Mouse (Mus musculus): ENCODE data around the gene Tesmin.

Tesmin gene

GRCm38 (mm10) chr19:3388629-3389057 lies at the start of gene Tesmin:
Gene Tesmin (plus strand): TSS chr19:3388857.
- in situ Hi-C loops (cut with MboI, MseI), result no loop called here

- in situ Hi-C loops (cut with MboI, MseI), result no loop called here
These were observed 49.5 kb upstream of the Tesmin start for GRCm38 (mm10) chr19:3339187-3339586.

- in situ Hi-C loops (cut with MboI, MseI), result no loop called here
These were observed 47.6 kb upstream of the Tesmin start for GRCm38 (mm10) chr19:3341021-3341420.

- in situ Hi-C loops (cut with MboI, MseI), result no loop called here
These were observed 44.7 kb upstream of the Tesmin start for GRCm38 (mm10) chr19:3343929-3344328.

- in situ Hi-C loops (cut with MboI, MseI), result no loop called here
These were observed 43.8 kb upstream of the Tesmin start for GRCm38 (mm10) chr19:3344636-3345544.

- in situ Hi-C loops (cut with MboI, MseI), result no loop called here
These were observed 40.9 kb upstream of the Tesmin start for GRCm38 (mm10) chr19:3347784-3348183.

- in situ Hi-C loops (cut with MboI, MseI), result no loop called here
These were observed 35.1 kb upstream of the Tesmin start for GRCm38 (mm10) chr19:3353415-3354111.

GRCm38 (mm10) chr19:3355096-3355495 lies 33.6 kb upstream of the Tesmin start:
- in situ Hi-C loops (cut with MboI, MseI), result loop anchor here in 1 of 2 experiments (5.0 kb wide), 1 partner anchor 77 kb away; no protein-coding TSS in a partner anchor

GRCm38 (mm10) chr19:3356516-3356915 lies 32.1 kb upstream of the Tesmin start:
- in situ Hi-C loops (cut with MboI, MseI), result loop anchor here in 1 of 2 experiments (5.0 kb wide), 1 partner anchor 76 kb away; no protein-coding TSS in a partner anchor

- in situ Hi-C loops (cut with MboI, MseI), result loop anchor here in 1 of 2 experiments (5.0 kb wide), 1 partner anchor 75 kb away; no protein-coding TSS in a partner anchor
These were observed 31.0 kb upstream of the Tesmin start for GRCm38 (mm10) chr19:3357620-3358019.

- in situ Hi-C loops (cut with MboI, MseI), result loop anchor here in 1 of 2 experiments (5.0 kb wide), 1 partner anchor 72 kb away; no protein-coding TSS in a partner anchor
These were observed 28.6 kb upstream of the Tesmin start for GRCm38 (mm10) chr19:3359841-3360588.

- in situ Hi-C loops (cut with MboI, MseI), result no loop called here
These were observed 25.1 kb upstream of the Tesmin start for GRCm38 (mm10) chr19:3363510-3363909.

GRCm38 (mm10) chr19:3365089-3365488 lies 23.6 kb upstream of the Tesmin start:
- in situ Hi-C loops (cut with MboI, MseI), result no loop called here

- in situ Hi-C loops (cut with MboI, MseI), result no loop called here
These were observed 20.4 kb upstream of the Tesmin start for GRCm38 (mm10) chr19:3368276-3368675.

GRCm38 (mm10) chr19:3373380-3373779 lies 15.3 kb upstream of the Tesmin start:
- in situ Hi-C loops (cut with MboI, MseI), result no loop called here

- in situ Hi-C loops (cut with MboI, MseI), result no loop called here
These were observed 14.6 kb upstream of the Tesmin start for GRCm38 (mm10) chr19:3374028-3374427.

- in situ Hi-C loops (cut with MboI, MseI), result no loop called here
These were observed 12.6 kb upstream of the Tesmin start for GRCm38 (mm10) chr19:3375945-3376495.

GRCm38 (mm10) chr19:3376966-3377715 lies 11.5 kb upstream of the Tesmin start:
- in situ Hi-C loops (cut with MboI, MseI), result no loop called here

GRCm38 (mm10) chr19:3378614-3379013 lies 10.0 kb upstream of the Tesmin start:
- in situ Hi-C loops (cut with MboI, MseI), result no loop called here

- in situ Hi-C loops (cut with MboI, MseI), result no loop called here
These were observed 596 bp upstream of the Tesmin start for GRCm38 (mm10) chr19:3388061-3388460.
